Mouse (Mus musculus) embryonic facial prominence, embryonic 10.5 days (tissue): ENCODE data around the gene Pglyrp4. TPM values are rescaled to one million over a fixed set of nuclear protein-coding genes. Genes with fewer than 3 reads are reported as not detected.

ENCODE experiments used
- polyA plus RNA-seq: library from polyadenylated mRNA; unstranded; fragments of >200 nt; fragmentation: Nextera tagmentation; extraction: Ambion mirVana; gene quantifications from 2 replicates; pipeline ENCODE4 v1.2.1, GENCODE M21; 2016

The Pglyrp4 gene
- polyA plus RNA-seq, 1 experiment from 2014 or later = not detected

Other genes starting within 250 kb of the Pglyrp4 start
- 55.5 and 57.2 TPM in 2 replicates for gene Snapin, start 235.9 kb upstream of the Pglyrp4 start, polyA plus RNA-seq
- gene Chtop, start 217.4 kb upstream of the Pglyrp4 start, polyA plus RNA-seq = 181 and 188 TPM in 2 replicates
- gene S100a1, start 212.5 kb upstream of the Pglyrp4 start, polyA plus RNA-seq = 5.7 and 6.4 TPM in 2 replicates
- 8.3 and 8.5 TPM in 2 replicates for gene S100a13, start 212.5 kb upstream of the Pglyrp4 start, polyA plus RNA-seq
- not detected in 2 replicates for gene S100a14, start 200.1 kb upstream of the Pglyrp4 start, polyA plus RNA-seq
- gene S100a16, start 189.7 kb upstream of the Pglyrp4 start, polyA plus RNA-seq = 32.9 and 34.7 TPM in 2 replicates
- 0.44 TPM in 1 of 2 replicates, not detected in the other for gene S100a3, start 166.3 kb upstream of the Pglyrp4 start, polyA plus RNA-seq
- gene S100a2, start 136.7 kb upstream of the Pglyrp4 start, polyA plus RNA-seq = not detected in 2 replicates
- gene Gm42674, start 125.0 kb upstream of the Pglyrp4 start, polyA plus RNA-seq = not detected in 2 replicates
- 1.1 TPM in 1 of 2 replicates, not detected in the other for gene S100a4, start 123.1 kb upstream of the Pglyrp4 start, polyA plus RNA-seq
- gene S100a5, start 118.4 kb upstream of the Pglyrp4 start, polyA plus RNA-seq = not detected in 2 replicates
- gene S100a6, start 114.0 kb upstream of the Pglyrp4 start, polyA plus RNA-seq = 17.7 and 21.3 TPM in 2 replicates
- gene S100a7a, start 72.9 kb upstream of the Pglyrp4 start, polyA plus RNA-seq = not detected in 2 replicates
- 0.47 and 0.92 TPM in 2 replicates for gene S100a8, start 57.9 kb upstream of the Pglyrp4 start, polyA plus RNA-seq
- 0.32 TPM in 1 of 2 replicates, not detected in the other for gene S100a9, start 31.2 kb upstream of the Pglyrp4 start, polyA plus RNA-seq
- not detected in 2 replicates for gene Gm5849, start 51.0 kb downstream of the Pglyrp4 start, polyA plus RNA-seq